22 mouse cellular contexts compared by ENCODE assay signal in genomic region chr17:87291782-87292181, GRCm38 (mm10).
"Had no signal": no experiment of that assay in that cellular context is flagged by ENCODE, and none has a peak within 500 bp of the region (broad histone marks: within the 10 kb centered on the region; RNA-seq: fewer than 3 reads in every experiment).

No protein-coding gene starts in this region.

- H3K4me1 ChIP-seq: midbrain, embryonic 15.5 days; neural tube, embryonic 15.5 days; stomach, embryonic 15.5 days had no signal

- DNase-seq: kidney, adult 8-10 months; layer of hippocampus, adult 9-11 months; left cerebral cortex, postnatal 4 days; lung, embryonic 14.5 days; right cerebral cortex, adult 18-20 months; right cerebral cortex, postnatal 14 days; right cerebral cortex, postnatal 4 days; spleen, adult 18-20 months; thymus, postnatal 25 days had no signal

- H3K27me3 ChIP-seq: limb, embryonic 15.5 days; liver, embryonic 15.5 days; neural tube, embryonic 15.5 days; stomach, embryonic 15.5 days had no signal

- ATAC-seq: hindbrain, postnatal 0 days; inflammation-experienced regulatory T-cells, adult 6 months; lung, postnatal 0 days; midbrain, embryonic 15.5 days had no signal

- H3K27ac ChIP-seq: hindbrain, postnatal 0 days; layer of hippocampus, adult 2 months; limb, embryonic 12.5 days; limb, embryonic 15.5 days; liver, embryonic 15.5 days; macrophage; midbrain, embryonic 12.5 days; midbrain, embryonic 15.5 days; neural tube, embryonic 12.5 days; neural tube, embryonic 15.5 days; stomach, embryonic 15.5 days had no signal

- H3K4me2 ChIP-seq: limb, embryonic 12.5 days; limb, embryonic 15.5 days; liver, embryonic 15.5 days; lung, embryonic 14.5 days; midbrain, embryonic 12.5 days; midbrain, embryonic 15.5 days; neural tube, embryonic 12.5 days; neural tube, embryonic 15.5 days; stomach, embryonic 15.5 days had no signal

- H3K9me3 ChIP-seq: limb, embryonic 12.5 days; limb, embryonic 15.5 days; liver, embryonic 15.5 days; midbrain, embryonic 12.5 days; midbrain, embryonic 15.5 days; neural tube, embryonic 12.5 days; neural tube, embryonic 15.5 days; stomach, embryonic 15.5 days had no signal

- H3K36me3 ChIP-seq: limb, embryonic 12.5 days; limb, embryonic 15.5 days; midbrain, embryonic 12.5 days; midbrain, embryonic 15.5 days; neural tube, embryonic 12.5 days; neural tube, embryonic 15.5 days; stomach, embryonic 15.5 days had no signal

- H3K9ac ChIP-seq: limb, embryonic 12.5 days; limb, embryonic 15.5 days; liver, embryonic 15.5 days; lung, embryonic 14.5 days; midbrain, embryonic 12.5 days; midbrain, embryonic 15.5 days; neural tube, embryonic 12.5 days; neural tube, embryonic 15.5 days; stomach, embryonic 15.5 days had no signal

- H3K4me3 ChIP-seq: layer of hippocampus, adult 2 months; limb, embryonic 12.5 days; limb, embryonic 15.5 days; liver, embryonic 15.5 days; midbrain, embryonic 12.5 days; midbrain, embryonic 15.5 days; neural tube, embryonic 12.5 days; neural tube, embryonic 15.5 days; stomach, embryonic 15.5 days had no signal
